Mouse (Mus musculus): Measurements from ENCODE around the gene Enah.

Enah gene

GRCm38 (mm10) chr1:181847396-181847795 is 172.4 kb downstream of the Enah start:
- no peak for DNase-seq (ENCODE audit: low read depth, low spot score)
